Mouse (Mus musculus) brain, embryonic 14.5 days (tissue): ENCODE data around the gene Pi16.

Source experiments
- CTCF ChIP-seq: fragments of 200-500 bp; IDR thresholded peaks from 2 replicates; pipeline ENCODE4 v1.5.1; 2012; ENCODE audit warnings: inconsistent platforms, mild to moderate bottlenecking, moderate library complexity, borderline replicate concordance; ENCODE audit not compliant: insufficient read depth, insufficient read length; ENCODE audit errors: extremely low read depth
- POLR2A ChIP-seq: fragments of 200-500 bp; IDR thresholded peaks from 2 replicates; pipeline ENCODE4 v1.6.1; 2012; ENCODE audit warnings: mild to moderate bottlenecking, inconsistent platforms, borderline replicate concordance; ENCODE audit not compliant: poor library complexity, insufficient read depth, insufficient read length, severe bottlenecking; ENCODE audit errors: extremely low read depth

- TF ChIP-seq POLR2A = no peak
- no peak for TF ChIP-seq CTCF
Observed at GRCm38 (mm10) chr17:29310056-29310623, 7.3 kb upstream of the Pi16 start.
